Mouse (Mus musculus): ENCODE results near the gene Upp2.
A peak's percentile ranks its signal among the peaks of the same experiment; 100 is the strongest.

The Upp2 gene

GRCm38 (mm10) chr2:58697501-58697900 is 130.4 kb downstream of the Upp2 start:
- DNase-seq = no peak

GRCm38 (mm10) chr2:58699931-58700330 is 132.8 kb downstream of the Upp2 start:
- peak; percentile 25 for DNase-seq

GRCm38 (mm10) chr2:58700354-58700753 is 133.3 kb downstream of the Upp2 start:
- no peak for DNase-seq

GRCm38 (mm10) chr2:58701627-58702026 is 134.5 kb downstream of the Upp2 start:
- DNase-seq = no peak

GRCm38 (mm10) chr2:58703226-58703625 is 136.1 kb downstream of the Upp2 start:
- DNase-seq = no peak

GRCm38 (mm10) chr2:58703646-58704045 is 136.5 kb downstream of the Upp2 start:
- DNase-seq = no peak

- DNase-seq = no peak
These were observed 137.5 kb downstream of the Upp2 start for GRCm38 (mm10) chr2:58704576-58704975.

- no peak for DNase-seq
These were observed 140.6 kb downstream of the Upp2 start for GRCm38 (mm10) chr2:58707676-58708075.

- no peak for DNase-seq
These were observed 143.1 kb downstream of the Upp2 start for GRCm38 (mm10) chr2:58710234-58710633.

- DNase-seq = no peak
These were observed 144.0 kb downstream of the Upp2 start for GRCm38 (mm10) chr2:58711049-58711448.

- DNase-seq = no peak
These were observed 144.4 kb downstream of the Upp2 start for GRCm38 (mm10) chr2:58711491-58711890.

GRCm38 (mm10) chr2:58711935-58712334 is 144.8 kb downstream of the Upp2 start:
- DNase-seq = no peak

- DNase-seq = no peak
These were observed 150.8 kb downstream of the Upp2 start for GRCm38 (mm10) chr2:58717898-58718297.

- DNase-seq = no peak
These were observed 170.2 kb downstream of the Upp2 start for GRCm38 (mm10) chr2:58737192-58737820.

- DNase-seq = no peak
These were observed 174.1 kb downstream of the Upp2 start for GRCm38 (mm10) chr2:58741213-58741612.

GRCm38 (mm10) chr2:58742026-58742425 is 174.9 kb downstream of the Upp2 start:
- no peak for DNase-seq

- no peak for DNase-seq
These were observed 176.3 kb downstream of the Upp2 start for GRCm38 (mm10) chr2:58743446-58743845.

- DNase-seq = no peak
These were observed 180.6 kb downstream of the Upp2 start for GRCm38 (mm10) chr2:58747483-58748229.

GRCm38 (mm10) chr2:58748296-58748695 is 181.2 kb downstream of the Upp2 start:
- no peak for DNase-seq

- no peak for DNase-seq
These were observed 185.8 kb downstream of the Upp2 start for GRCm38 (mm10) chr2:58752891-58753290.

- no peak for DNase-seq
These were observed 187.6 kb downstream of the Upp2 start for GRCm38 (mm10) chr2:58754736-58755135.

GRCm38 (mm10) chr2:58758081-58758480 is 191.0 kb downstream of the Upp2 start:
- no peak for DNase-seq

- no peak for DNase-seq
These were observed 192.6 kb downstream of the Upp2 start for GRCm38 (mm10) chr2:58759676-58760075.

GRCm38 (mm10) chr2:58765141-58765540 is 198.0 kb downstream of the Upp2 start:
- DNase-seq = no peak

- no peak for DNase-seq
These were observed 206.7 kb downstream of the Upp2 start for GRCm38 (mm10) chr2:58773833-58774232.
